Mouse (Mus musculus) layer of hippocampus, postnatal 25 days (tissue): Measurements from ENCODE around the gene Vdac1. TPM values are rescaled to one million over a fixed set of nuclear protein-coding genes. Genes with fewer than 3 reads are reported as not detected.

Experiments used
- DNase-seq, 2 experiments: peaks; one replicate each; pipeline ENCODE4 v3.0.0; 2022; ENCODE audit warnings: mixed read lengths in 2 of 2, low spot score in 1 of 2; ENCODE audit errors: extremely low spot score in 1 of 2
- total RNA-seq, 2 experiments: library from RNA; stranded (reverse); gene quantifications; 2 replicates each; pipeline ENCODE4 v1.2.3; 2021

Gene Vdac1
- 100 to 1,000 TPM; 529 to 579 TPM for total RNA-seq

DNA sequence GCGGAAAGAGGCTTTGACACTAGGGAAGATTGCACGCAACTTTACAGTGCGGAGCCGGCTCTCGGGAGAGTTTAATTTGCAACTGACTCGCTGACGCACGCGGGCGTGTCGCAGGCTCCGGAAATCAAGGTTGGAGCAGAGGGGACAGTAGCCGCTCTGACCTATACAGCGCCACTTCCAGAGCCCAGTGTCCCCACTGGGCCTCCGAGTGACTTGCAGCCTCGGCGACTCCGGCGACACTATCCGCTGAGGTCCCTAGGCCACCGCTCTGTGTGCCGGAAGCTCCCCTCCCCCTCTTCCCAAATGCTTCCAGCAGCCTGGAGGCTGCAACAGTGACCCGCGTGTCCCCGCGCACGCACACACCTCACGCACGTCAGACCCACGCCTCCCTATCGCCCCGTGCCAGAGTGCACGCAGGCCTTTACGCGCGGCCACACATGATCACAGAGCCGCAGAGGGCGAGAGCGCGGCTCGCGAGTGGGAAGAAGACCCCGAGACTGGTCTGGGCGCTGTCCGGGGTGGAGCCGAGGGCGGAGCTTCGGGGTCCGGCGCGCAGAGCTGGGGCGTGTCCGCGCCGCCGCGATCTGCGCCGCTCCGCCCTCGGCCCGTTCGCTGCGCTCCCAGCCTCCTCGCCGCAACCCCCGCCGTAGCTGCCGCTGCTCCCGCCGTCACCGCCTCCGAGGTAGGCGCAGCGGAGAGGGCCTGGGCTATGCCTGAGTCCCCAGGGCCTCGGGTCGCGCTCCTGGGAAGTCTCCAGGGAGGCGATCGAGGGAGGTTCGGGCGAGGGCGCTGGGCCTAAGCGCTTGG, at the start of gene Vdac1:
Vdac1 (plus strand) TSS at position 390 of the 807 bp plus-strand sequence.
- peak; percentile 75 to 88 for DNase-seq

DNA sequence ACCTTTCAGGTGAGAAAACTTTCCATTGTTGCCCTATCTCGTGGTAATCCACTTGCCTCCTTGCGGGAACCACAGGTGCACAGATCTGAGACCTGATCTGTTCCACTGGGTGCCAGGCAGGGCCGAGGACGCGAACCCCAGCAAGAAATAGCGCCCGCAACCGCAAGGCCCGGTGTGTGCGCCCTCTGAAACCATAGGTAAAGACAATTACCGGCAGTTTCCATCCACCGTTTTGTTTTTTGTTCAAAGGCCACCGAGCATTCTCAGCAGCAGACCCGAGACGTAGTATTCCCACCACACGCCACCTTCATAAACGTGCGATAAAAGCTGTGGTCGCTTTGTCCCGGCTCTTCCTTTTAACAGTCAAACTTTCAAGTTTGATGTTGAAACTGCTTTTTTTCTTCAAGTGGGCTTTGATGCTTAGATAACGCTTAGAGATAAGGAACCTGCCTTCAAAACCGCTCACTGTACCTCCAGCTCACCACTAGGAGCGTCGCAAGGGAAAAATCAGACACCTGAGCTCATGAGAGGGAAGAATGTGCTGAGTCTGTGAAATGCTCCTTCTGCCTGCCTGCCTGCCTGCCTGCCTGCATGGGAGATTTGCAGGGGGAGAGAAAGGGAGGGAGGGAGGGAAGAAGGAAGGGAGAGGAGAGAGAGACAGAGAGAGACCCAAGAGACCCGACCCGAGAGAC, 46.4 kb upstream of the Vdac1 start:
- no peak for DNase-seq

DNA sequence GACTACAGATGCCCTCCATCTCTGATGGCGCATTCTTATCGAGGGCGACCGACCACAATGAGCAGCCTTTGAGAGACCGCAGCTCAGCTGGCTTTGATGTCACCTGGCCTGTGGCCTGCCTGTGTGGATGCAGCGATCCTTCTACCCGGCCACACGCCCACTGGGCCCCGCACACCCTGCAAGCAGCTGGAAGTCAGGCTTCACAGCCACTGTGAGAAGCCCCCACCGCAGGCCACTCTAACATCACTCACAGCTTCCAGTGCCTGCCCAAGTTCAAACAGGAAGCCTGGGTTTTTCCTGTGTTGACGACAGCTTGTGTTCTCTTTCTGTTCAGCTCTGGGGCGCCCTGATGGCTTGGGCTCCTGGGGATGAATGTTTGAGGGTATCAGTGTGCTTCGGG, 42.2 kb upstream of the Vdac1 start:
- DNase-seq: no peak

DNA sequence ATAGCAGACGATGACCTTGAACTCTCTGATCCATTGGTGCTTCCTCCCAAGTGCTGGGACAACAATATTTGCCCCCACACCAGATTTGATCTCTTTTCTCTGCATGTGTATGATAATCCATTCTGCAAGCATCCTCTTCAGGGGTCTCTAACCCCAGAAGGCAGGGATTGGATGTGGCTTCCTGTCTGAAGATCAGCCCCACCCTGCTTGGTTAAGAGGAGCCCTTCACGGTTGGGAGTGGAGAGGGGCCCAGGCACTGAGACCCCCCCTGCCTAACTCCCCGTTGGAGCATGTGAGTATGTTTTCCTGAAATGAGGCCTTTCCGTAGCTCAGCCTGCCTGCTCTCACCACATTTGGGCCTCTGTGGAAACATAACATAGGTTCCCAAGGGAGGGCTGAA, 41.0 kb upstream of the Vdac1 start:
- no peak for DNase-seq

DNA sequence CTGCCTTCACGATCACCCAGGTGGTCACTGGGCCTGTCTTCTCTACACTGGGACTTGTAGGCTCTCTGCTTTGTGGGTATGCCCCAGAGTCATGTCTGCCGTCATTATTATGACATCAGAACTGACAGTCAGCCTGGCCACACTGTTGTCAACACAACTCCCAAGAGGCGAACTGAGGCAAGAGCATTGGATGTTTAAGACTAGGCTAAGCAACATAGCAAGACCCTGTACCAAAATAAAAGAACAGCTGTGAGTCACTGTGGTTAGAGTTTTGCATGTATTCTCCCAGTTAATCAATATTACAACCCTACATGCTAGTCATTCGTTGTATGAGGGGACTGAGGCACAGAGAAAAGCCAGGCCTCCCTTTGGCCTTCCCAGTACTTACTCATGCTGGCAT, 40.1 kb upstream of the Vdac1 start:
- no peak for DNase-seq

DNA sequence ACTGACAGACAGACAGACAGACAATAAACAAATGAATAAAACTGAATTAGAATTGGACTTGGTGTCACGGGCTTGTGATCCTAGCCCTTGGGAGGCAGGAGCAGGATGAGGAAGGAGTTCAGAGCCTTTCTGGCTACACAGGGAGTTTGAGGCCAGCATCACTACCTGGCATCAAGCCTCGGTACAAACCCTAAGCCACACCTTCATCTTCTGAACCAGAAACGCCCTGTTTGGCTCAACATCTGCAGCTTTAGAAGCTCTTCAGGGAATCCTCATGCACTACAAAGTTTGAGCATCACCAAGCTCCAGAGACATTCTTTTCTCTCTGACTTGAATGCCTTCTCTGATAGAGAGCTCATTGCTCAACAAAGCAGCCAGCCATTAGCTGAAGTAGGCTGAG, 39.1 kb upstream of the Vdac1 start:
- no peak for DNase-seq

DNA sequence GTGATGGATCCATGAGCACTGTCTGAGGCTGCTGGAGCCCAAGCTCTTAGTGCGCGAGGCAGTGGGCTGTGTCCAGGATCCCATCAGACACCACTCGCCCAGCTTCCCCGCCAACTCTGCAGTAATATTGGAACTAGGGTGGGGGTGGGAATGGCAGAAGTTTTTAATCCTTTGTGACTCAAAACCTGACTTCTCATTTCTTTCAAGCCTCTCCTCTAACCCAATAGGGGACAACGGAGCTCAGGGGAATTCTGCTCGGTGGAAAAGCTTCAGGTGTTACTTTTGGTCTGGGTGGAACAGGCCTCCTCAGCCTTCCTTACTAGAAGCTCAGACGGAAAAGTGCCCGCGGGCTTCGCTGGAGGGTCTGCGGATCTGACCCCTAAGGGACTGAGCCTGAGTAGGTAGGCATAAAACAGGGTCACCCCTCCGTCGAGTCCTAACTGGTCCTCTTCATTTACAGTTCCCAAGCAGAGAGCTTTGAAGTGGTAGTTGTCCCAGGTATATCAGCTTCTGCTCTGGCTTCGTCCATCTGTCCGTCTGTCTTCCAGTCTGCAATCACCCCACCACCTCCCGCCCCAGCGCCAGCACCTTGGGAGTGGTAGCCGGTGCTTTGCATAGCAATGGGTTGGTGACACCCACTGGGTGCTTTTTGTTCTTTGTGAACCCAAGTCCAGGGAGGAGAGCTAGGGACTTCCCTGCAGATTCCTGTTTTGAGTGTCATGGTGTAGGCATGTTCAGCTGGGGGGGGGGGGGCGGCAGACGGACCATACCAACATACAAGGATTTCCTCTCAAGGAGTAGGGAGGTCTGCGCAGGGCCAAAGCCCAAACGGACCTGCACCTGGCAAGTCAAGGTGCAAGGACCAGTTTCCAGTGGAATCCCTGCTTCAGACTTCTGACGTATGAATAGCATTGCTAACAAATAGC, 36.0 kb upstream of the Vdac1 start:
- DNase-seq: no peak

DNA sequence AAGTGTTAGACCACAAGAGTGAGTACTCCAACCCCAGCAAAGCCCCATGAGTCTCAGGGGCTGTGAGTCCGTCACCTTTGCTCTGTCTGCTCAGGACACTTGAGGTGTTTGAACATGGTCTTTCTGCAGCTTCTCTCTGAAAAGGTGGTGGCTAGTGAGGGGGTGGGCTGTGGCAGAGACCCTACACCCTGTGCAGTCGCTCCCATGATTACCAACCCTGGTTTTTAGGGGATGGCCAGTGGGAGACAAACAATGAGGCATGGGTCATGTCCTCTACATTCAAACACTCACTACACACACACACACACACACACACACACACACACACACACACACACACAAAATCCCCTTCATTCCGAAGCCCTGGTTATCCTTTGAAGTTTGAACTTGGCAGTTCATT, 33.3 kb upstream of the Vdac1 start:
- DNase-seq: no peak

DNA sequence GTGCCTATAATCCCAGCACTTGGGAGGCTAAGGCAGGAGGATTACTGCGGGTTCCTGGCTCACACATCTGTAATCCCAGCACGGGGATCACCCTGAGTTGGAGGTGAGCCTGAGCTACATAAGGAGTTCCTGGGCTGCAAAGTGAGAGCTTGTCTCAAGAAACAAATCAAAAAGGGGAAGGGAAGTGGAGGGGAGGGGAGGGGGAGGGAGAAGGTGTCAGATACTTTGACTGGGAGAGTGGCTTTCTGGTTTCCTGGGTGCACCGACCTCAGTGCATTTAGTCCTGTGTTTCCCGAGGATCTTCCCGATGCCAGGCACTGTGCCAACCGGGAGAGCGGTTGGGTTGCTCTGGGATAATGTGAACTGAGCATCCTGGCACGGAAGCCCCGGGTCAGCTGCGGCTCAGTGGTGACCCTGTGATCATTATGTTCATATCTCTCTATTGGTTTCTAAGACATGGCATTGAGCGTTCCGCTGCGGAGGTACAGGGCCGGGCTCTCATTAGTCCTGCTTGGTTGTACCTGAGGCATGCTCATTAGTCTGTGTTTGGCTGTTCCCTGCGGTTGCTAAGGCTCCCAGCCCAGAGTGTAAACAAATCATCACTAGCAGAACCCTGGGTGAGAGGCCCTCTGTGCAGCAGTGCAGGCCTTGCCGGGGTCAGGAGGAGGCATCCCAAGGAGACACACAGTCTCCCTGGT, 28.1 kb upstream of the Vdac1 start:
- DNase-seq: no peak

DNA sequence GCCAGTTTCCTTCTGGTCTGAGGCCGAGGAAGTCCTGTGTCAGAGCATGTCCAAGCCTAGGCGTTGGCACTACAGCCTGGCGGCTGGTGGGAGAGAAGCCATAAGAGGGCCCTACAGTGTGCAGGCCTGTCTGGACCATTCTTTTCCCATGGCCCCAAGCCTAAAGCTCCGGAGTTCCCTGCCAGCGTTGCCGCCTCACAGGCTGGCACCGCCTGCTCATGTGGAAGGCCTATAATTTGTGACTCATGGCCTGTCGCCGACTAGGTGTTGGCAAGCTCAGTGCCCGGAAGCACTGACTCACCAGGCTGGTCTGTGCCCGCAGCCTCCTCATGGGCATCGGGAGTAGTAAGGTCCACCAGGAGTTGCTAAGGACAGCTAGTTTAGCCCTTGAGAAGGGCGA, 27.0 kb upstream of the Vdac1 start:
- peak; percentile 13 to 21 for DNase-seq

DNA sequence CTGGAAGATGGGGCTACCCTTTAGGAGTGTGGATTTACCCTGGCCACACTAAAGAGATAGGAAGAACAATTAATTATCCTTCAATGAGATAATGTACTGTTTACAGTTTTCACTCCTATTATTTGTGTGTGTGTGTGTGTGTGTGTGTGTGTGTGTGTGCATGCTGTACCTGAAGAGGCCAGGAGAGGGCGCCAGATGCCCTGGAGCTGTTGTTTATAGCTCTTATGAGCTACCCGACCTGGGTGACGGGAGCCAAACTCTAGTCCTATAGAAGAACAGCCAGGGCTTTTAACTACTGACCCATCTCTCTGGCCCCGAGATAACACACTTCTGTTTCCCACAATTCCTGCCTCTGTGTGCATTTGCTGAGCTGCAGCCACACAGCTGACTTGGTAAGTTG, 25.4 kb upstream of the Vdac1 start:
- DNase-seq: no peak

DNA sequence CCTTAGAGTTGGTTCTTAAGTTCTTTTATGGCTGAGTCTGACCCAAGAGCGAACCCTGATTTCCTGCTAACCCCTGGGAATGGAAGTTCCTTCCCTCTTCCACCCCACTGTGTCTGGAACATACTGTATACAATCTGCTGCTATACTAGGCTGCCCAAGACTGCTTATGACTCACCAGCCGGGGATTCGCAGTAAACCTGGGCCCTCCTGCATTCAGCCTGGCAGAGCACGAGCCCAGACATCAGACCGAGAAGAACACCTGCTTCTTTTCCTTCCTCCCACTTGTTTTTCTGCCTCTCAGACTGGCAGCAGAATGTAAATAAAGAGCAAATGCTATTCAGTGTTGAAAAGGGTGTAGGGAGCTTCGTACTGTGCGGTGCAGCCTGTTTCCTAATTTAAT, 24.7 kb upstream of the Vdac1 start:
- no peak for DNase-seq

DNA sequence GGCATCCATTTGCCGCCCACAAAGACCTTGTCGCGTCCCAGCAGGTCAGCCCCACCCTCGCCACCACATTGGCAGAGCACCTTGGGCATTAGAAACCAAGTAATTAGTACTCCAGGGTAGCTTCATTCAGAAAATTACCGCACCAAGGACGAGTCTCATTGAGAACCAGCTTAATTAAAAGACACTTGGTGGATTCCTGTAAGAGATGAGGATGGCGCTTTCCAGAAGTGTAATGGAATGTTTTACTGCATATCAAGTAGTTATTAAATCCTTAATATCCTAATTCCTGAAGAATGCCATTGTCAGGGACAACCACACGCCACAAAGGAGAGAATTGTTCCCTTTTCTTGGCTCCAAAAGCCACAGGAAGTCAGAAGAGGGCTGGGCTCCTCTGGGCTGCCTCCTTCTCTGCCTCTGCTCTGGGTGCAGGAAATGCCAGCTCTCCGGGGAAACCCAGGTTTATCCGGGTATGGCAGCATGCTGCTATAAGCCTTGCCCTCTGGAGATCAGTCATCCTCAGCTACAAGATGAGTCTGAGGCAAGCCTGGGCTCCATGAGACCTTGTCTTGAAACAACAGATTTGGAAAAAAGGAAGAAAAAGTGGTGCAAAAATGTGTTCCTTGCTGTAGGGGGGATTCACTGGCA, 22.9 kb upstream of the Vdac1 start:
- no peak for DNase-seq

DNA sequence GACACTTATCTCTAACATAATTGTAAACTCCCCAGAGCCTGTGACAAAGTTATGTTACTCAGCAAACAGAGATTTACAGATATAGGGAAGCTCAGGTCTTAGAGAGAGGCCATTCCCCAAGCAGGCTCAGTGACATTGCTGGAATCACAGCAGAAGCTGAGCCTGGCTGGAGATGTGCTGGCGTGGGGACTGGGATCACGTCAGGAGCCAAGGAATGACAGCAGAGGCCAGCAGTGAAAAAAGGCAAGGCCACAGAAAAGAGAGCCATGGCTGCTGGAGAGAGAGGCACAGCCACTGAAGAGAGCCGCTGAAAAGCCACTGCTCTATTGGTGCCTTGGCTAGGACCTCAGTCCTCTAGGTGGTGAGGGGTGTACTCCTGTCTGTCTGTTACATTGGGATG, 22.3 kb upstream of the Vdac1 start:
- DNase-seq: no peak

DNA sequence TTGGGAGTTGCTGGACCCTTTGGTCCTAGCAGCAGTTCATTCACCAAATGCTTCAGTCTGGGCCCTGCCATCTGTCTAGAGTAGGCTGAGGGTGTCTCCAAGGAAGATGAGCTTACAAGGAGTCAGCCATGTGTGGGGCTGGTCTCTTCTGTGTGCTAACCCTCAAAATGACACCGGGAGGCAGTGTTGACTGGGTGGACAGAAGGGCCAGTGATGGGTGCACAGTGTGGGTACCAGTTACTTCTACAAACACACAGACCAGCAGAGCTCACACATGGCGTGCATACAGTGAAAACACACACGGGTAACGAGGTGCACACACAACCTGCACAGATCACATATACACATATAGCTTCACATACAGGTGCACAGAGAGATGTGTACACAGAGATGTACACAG, 21.6 kb upstream of the Vdac1 start:
- DNase-seq: no peak

DNA sequence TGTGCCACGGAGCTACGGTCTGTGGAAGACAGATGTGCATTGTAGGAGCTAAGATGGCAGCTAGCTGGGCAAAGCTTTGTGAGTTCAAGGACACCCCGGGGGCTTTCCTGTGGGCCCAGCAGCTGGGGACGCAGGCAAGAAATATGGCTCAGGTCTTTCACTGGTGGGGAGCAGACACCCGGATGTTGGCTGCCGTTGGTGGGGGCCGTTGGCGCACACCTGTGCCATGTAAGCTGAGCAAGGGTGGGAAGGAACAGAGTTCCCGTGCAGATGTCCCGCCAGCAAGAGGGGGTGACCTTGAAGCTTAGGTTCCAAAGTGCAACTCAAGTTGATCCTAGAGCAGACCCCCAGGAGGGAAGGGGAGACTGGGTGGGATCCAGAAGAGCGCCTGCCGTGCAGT, 21.1 kb upstream of the Vdac1 start:
- no peak for DNase-seq

DNA sequence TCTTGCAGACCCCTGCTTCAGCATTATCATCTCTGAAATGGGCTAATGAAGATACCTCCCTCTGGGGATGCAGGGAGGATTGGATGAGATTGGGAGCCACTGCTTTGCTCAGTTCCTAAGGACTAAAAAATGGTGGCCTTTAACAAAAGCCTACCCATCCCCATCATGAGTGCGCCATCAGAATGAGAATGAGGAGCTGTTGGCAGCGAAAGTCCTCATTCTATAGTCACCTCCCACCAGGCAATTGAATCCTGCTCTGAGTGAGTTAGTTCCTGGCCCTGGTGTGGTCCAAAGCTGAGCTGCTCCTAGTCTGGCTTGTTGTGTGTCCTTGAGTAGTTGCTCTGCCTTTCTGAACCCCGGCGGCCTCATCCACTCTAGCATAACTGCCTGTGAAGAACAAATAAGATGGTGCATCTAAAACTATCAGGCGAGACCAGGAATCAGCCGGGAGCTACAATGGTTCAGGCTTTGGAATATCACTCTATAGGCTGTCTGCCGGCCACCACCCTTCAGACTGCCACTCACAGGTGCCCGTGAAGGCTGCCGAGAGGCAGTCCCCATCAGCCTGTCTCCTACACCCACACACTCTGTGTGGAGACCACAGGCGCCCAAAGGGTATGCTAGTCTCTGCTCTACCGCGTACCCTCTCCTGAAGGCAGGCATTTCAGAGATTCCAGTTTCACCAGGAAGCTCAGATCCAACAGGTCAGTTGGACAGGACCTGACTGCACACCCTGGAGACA, 20.4 kb upstream of the Vdac1 start:
- DNase-seq: no peak

DNA sequence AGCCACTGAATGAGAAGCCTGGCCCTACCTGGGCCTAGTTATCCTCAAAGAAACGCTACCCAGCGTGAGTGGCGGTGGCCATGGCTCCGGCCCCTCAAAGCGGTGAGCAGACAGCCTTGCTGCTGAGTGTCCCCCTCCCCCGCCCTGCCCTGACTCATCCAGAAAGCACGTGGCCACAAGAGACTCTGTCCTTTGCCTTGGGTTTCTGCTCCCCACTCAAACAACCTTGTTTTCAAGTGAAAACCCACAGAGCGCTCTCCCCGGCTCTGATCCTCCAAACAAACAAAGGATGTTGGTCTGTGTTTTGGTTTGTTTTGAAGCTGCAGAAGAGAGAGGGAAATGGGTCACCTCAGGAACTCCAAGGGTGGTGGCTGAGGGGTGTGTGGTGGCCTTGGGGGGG, 19.7 kb upstream of the Vdac1 start:
- no peak for DNase-seq

DNA sequence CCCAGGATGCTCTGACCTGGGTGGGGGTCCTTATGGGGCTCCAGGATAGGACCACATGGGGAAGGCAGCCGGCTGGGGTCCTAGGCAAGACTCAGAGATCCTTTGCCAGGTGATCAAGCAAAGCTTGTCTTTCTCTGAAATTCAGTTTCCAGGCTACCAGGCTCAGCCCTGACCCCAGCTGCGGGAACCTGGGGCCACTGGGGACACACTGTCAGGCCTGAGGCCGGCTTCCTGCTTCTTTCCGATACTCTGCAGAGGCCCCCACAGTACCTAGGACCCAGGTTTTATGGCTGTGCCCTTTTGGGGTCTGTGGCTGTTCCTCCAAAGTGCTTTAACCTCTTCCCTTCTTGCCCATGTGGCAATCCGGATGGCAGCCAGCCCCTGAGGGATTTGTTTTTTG, 19.2 kb upstream of the Vdac1 start:
- DNase-seq: no peak
